Mouse (Mus musculus) T-helper 1 cell (primary cell): ENCODE data around the gene Gm14214.

Source experiments
- in situ Hi-C: fragments of 300-600 bp; cut with MboI, MseI; formaldehyde crosslinking; loops from one replicate; pipeline ENCODE4 v1.15.1; 2025; ENCODE audit warnings: high pct_unique_total_duplicates

The Gm14214 gene

DNA sequence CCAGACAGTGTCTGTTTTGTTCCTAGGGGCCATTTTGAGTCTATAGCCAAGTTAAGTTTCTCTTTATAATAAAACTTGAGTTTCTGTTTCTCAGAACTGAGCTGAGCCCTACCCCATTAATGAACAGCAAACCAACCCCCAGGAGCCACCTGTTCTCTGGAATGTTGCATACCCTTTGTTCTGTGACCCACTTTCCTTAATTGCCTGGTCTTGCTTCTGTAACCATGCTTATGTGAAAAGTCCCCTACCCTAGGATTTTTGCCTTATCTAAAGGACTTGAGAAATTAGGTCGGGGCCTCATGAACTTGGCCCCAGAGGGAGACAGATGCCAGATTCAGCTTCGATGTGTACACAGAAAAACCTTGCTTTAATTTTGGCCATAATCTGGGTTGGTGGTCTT, 37.9 kb downstream of the Gm14214 start:
- in situ Hi-C loops = no loop called here

DNA sequence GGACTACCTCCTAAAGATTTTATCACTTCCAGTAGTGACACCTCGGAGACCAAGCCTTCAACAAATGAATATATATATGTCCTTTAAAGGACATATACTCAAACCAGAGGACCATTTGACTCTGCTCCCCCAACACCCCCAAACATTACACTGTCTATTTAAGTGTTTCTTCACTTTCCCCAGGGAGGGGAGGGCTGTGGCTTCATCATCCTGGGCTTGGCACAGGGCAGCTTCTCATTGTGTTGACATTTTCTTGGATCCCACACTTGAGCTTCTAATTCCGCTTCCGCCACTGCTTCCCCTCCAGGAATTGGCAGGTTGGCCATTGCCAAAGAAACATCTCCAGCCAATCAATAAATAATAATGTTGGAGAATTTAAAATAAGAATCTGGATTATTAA, 39.0 kb downstream of the Gm14214 start:
- in situ Hi-C loops = no loop called here

DNA sequence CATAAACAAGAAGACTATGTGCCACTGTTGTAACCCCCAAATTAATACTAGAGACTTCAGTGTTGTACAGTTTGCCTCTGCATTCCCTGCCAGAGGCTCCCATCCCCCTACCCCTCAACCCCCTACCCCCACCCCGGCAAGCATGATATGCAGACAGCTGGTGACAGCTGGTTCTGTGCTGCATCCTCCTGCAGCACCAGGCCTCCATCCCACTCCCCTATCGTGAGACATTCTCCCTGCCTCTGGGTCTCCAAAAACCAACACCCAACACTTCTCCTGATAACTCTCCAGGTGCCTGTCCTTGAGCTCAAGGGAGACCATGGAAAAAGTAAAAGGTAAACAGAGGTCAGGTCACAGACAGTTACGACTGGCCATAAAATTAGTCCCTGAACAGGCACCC, 40.1 kb downstream of the Gm14214 start:
- in situ Hi-C loops = no loop called here

DNA sequence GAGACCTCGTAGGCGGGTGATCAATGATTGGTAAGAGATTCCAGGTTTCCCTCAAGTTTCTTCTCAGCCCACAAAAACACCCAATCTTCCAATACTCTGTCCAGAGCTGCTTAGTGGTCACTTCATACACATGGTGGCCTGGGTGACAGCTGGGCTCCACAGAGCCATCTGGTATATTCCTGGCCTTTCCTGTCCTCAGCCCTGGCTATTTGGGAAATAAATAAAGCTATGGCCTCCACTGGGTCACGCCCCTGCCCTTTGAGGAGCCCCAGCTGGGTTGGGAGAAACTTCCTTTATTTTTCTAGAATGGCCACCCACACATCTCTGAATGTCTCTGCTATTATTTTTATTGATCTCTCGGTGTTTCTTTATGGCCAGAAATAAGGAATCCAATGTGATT, 46.4 kb downstream of the Gm14214 start:
- in situ Hi-C loops = no loop called here

DNA sequence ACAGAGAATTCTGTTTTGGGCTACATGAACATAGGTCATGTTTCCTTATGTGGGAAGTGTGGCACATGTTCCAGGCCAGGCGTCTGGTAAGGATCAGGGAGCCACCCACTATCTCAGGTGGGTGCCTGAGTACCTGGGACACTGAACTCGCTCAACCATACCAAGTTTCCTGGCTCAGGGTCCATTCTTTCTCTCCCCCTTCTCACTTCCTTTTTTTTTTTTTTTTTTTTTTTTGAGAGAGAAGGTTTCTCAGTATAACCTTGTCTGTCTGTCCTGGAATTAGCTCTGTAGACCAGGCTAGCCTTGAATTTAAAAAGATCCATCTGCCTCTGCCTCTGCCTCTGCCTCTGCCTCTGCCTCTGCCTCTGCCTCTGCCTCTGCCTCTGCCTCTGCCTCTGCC, 49.5 kb downstream of the Gm14214 start:
- in situ Hi-C loops = no loop called here
